Mouse (Mus musculus): Measurements from ENCODE around the gene Umad1.

- TF ChIP-seq CTCF (IDR thresholded peaks at IDR 0.05; ENCODE audit: low read depth, low read length) (no peak), TAL1 (conservative IDR thresholded peaks at IDR 0.05; ENCODE audit: low read depth, low read length) (no peak), GATA1 (IDR thresholded peaks at IDR 0.05; ENCODE audit: borderline replicate concordance, low read length) (no peak)
These were observed 49.3 kb upstream of the Umad1 start for GRCm38 (mm10) chr6:8209866-8210186.

Measured in G1E (cell line).